Mouse (Mus musculus) ES-E14 (cell line): ENCODE measurements at regions not wholly inside any gene's neighbourhood (a gene's known extent, or its start where the extent isn't known, plus 50 kb on each side); places are given as distances from the start of the nearest gene placed in this dataset.

ENCODE experiments used
- DNase-seq: peaks from one replicate; pipeline ENCODE4 v3.0.0-alpha.2; 2013; ENCODE audit warnings: low read depth, low spot score
- H3K27ac ChIP-seq: 2 replicates; pipeline ENCODE4 v1.5.1; 2012; ENCODE audit warnings: low read depth, mild to moderate bottlenecking, low read length, moderate library complexity, mixed read lengths; ENCODE audit not compliant: poor library complexity, insufficient read depth, severe bottlenecking
- H3K36me3 ChIP-seq: 2 replicates; pipeline ENCODE4 v1.6.1; 2012; ENCODE audit warnings: mild to moderate bottlenecking, low read length, moderate library complexity, mixed read lengths; ENCODE audit not compliant: control insufficient read depth, poor library complexity, insufficient read depth, severe bottlenecking
- H3K4me1 ChIP-seq, 2 experiments: fragments of 150-350 bp in 1 of 2; sonication (generic) in 1 of 2; 2 replicates each; pipeline ENCODE4 v1.6.1; 2012; ENCODE audit warnings: low read length in 2 of 2, mild to moderate bottlenecking in 1 of 2, mixed read lengths in 1 of 2; ENCODE audit not compliant: control insufficient read depth in 2 of 2, insufficient read depth in 2 of 2, poor library complexity in 1 of 2
- H3K4me3 ChIP-seq, 2 experiments: fragments of 150-350 bp in 1 of 2; sonication (generic) in 1 of 2; 2 replicates each; pipeline ENCODE4 v1.5.1; 2012; ENCODE audit warnings: low read length in 2 of 2, low read depth in 1 of 2, mild to moderate bottlenecking in 1 of 2, mixed read lengths in 1 of 2; ENCODE audit not compliant: insufficient read depth in 1 of 2, poor library complexity in 1 of 2, severe bottlenecking in 1 of 2
- H3K9ac ChIP-seq: 2 replicates; pipeline ENCODE4 v1.6.1; 2012; ENCODE audit warnings: low read depth, mild to moderate bottlenecking, low read length, mixed read lengths; ENCODE audit not compliant: poor library complexity, insufficient read depth, severe bottlenecking
- H3K9me3 ChIP-seq: fragments of 150-350 bp; sonication (generic); 2 replicates; pipeline ENCODE4 v1.6.1; 2012; ENCODE audit warnings: low read depth, mild to moderate bottlenecking, low read length; ENCODE audit not compliant: control insufficient read depth, insufficient read depth
- CHD2 ChIP-seq: IDR thresholded peaks from 2 replicates; pipeline ENCODE4 v1.6.1; 2014; ENCODE audit warnings: mild to moderate bottlenecking, low read depth, low read length, inconsistent platforms
- HCFC1 ChIP-seq: IDR thresholded peaks from 2 replicates; pipeline ENCODE4 v1.6.1; 2012; ENCODE audit warnings: low read length, inconsistent platforms, borderline replicate concordance; ENCODE audit not compliant: insufficient read depth
- MAFK ChIP-seq: IDR thresholded peaks from 2 replicates; pipeline ENCODE4 v1.6.1; 2014; ENCODE audit warnings: mild to moderate bottlenecking, low read depth, low read length, inconsistent platforms; ENCODE audit not compliant: insufficient read depth
- ZC3H11A ChIP-seq: IDR thresholded peaks from 2 replicates; pipeline ENCODE4 v1.6.1; 2012; ENCODE audit warnings: low read depth, mild to moderate bottlenecking, inconsistent platforms, low read length, borderline replicate concordance
- ZNF384 ChIP-seq: IDR thresholded peaks from 2 replicates; pipeline ENCODE4 v1.6.1; 2012; ENCODE audit warnings: low read depth, low read length, inconsistent platforms
- in situ Hi-C, 2 experiments: fragments of 600-800 bp; cut with MboI; formaldehyde crosslinking; loops; one replicate each; pipeline ENCODE4 v1.15.1; 2025; ENCODE audit warnings: low sequenced_read_pairs in 2 of 2, inconsistent platforms in 1 of 2; ENCODE audit not compliant: unreplicated experiment in 2 of 2

- H3K36me3 ChIP-seq = no peaks in the 10 kb centered on the region
- TF ChIP-seq MAFK (no peak), ZC3H11A (no peak), ZNF384 (no peak), CHD2 (no peak), HCFC1 (no peak)
- no peak overlapping the region for H3K4me3 ChIP-seq
- H3K9ac ChIP-seq = no peak overlapping the region
- no peak overlapping the region for H3K27ac ChIP-seq
- DNase-seq = no peak
- H3K4me1 ChIP-seq = no peaks in the 10 kb centered on the region
- H3K9me3 ChIP-seq = no peaks in the 10 kb centered on the region
- in situ Hi-C loops = no loop called here
Observed at GRCm38 (mm10) chr17:45326173-45326572, 107.4 kb downstream of the Cdc5l start.

- Histone ChIP-seq H3K4me1 (no peaks in the 10 kb centered on the region), H3K27ac (no peak overlapping the region)
- TF ChIP-seq ZC3H11A (no peak), HCFC1 (no peak), MAFK (no peak)
Observed at GRCm38 (mm10) chr17:45322842-45323241, 110.7 kb downstream of the Cdc5l start.

GRCm38 (mm10) chr17:45320074-45320473 is 113.5 kb downstream of the Cdc5l start:
- DNase-seq = no peak
- Histone ChIP-seq H3K9ac (no peak overlapping the region), H3K36me3 (no peaks in the 10 kb centered on the region), H3K9me3 (no peaks in the 10 kb centered on the region), H3K4me1 (no peaks in the 10 kb centered on the region), H3K4me3 (no peak overlapping the region), H3K27ac (no peak overlapping the region)
- TF ChIP-seq HCFC1 = no peak
- no peak for TF ChIP-seq ZNF384
- TF ChIP-seq ZC3H11A = no peak
- TF ChIP-seq CHD2 = no peak
- no peak for TF ChIP-seq MAFK
- in situ Hi-C loops = no loop called here

More at GRCm38 (mm10) chr17:45322842-45323241, 110.7 kb downstream of the Cdc5l start:
- no peaks in the 10 kb centered on the region for H3K36me3 ChIP-seq
- in situ Hi-C loops = no loop called here
- no peaks in the 10 kb centered on the region for H3K9me3 ChIP-seq
- H3K9ac ChIP-seq = no peak overlapping the region
- no peak for DNase-seq
- no peak overlapping the region for H3K4me3 ChIP-seq

DNA sequence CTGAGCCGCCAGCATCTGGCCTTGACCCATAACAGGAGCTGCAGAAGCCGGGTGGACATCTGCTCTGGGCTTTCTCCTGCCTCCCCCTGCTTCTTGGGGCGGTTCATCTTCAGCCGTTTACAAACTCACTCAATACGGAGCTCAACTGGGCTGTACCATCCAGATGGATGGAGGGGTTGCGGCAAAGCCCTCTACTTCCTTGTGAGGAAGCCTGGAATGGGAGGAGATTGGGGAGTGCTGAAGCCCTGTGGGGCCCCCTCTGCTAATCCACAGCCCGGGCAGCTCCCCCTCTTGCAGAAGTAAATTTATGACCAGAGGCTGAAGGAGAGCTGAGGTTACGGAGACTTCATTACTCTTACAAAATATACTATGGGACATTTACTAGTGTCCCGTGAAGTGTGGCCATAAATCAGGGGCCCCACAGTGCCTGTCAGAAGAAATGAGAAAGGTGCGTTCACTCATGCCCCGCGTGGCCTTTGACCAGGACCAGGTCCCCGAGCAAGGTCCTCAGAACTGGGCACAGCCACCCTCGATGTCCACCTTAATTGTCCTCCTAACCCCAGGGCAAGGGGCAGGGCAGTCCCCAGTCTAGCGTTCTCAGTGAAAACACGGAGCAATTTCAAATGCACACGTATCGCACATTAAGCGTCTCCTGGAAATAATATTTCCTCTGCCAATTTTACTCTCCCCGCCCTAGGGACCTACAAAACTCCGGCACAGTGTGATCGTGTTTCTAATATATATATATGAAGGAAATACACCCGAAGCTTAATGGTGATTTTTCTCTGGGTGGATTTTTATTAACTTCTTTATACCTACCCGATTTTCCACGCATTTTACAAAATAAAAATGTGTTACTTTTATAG is 115.1 kb downstream of the Cdc5l start:
- DNase-seq = no peak
- in situ Hi-C loops = no loop called here
- Histone ChIP-seq H3K9ac (no peak overlapping the region), H3K27ac (no peak overlapping the region), H3K4me1 (no peaks in the 10 kb centered on the region), H3K9me3 (no peaks in the 10 kb centered on the region), H3K4me3 (no peak overlapping the region), H3K36me3 (no peaks in the 10 kb centered on the region)
- TF ChIP-seq CHD2 (no peak), ZC3H11A (no peak)
